Comparison of ENCODE assay signal across 26 mouse cellular contexts in the genomic region with DNA sequence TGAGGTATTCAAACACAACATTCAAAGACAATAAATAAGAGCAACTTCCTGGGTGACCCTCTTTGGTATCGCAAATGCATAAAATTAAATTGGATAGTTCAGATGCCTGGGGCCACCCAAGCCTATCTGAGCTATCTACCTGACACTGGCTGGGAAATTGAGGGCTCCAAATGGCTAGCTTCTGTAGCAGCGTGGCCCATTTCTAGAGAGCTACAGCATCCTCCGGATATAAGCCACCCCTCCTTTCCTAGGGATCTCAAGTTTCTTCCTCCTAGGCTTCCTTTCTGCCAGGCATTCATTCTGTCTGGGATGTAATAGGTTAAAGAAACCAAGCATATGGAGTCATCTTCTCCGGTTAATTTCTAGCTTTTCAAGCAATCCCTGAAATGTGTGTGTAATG.
DNase-seq lines count a peak whose midpoint lies in the region; ATAC-seq lines count a peak whose summit lies in the region.
"Had no signal": no experiment of that assay in that cellular context is flagged by ENCODE, and none has a peak within 500 bp of the region (broad histone marks: within the 10 kb centered on the region; RNA-seq: fewer than 3 reads in every experiment).

No protein-coding gene starts in this region.

- H3K4me1 ChIP-seq in embryonic facial prominence, embryonic 11.5 days (ENCODE audit: control insufficient read depth, insufficient read depth, low read length) = no peaks in the 10 kb centered on the region; the same call in 1 of the 2 replicates
- peaks cover 30% of the 10 kb centered on the region for H3K4me1 ChIP-seq in embryonic facial prominence, embryonic 10.5 days
- peaks cover 27% of the 10 kb centered on the region for H3K4me1 ChIP-seq in hindbrain, embryonic 13.5 days (replicated peaks)
- H3K4me1 ChIP-seq in hindbrain, embryonic 10.5 days (replicated peaks) = peaks cover 27% of the 10 kb centered on the region
- peaks cover 5% of the 10 kb centered on the region; the same call in 1 of the 2 replicates for H3K4me1 ChIP-seq in neural tube, embryonic 11.5 days (ENCODE audit: control insufficient read depth, insufficient read depth, low read length)
- H3K4me1 ChIP-seq in neural tube, embryonic 15.5 days = peaks cover 19% of the 10 kb centered on the region
- H3K4me1 ChIP-seq: heart, embryonic 13.5 days; liver, embryonic 12.5 days had no signal

- WGBS in embryonic facial prominence, embryonic 11.5 days = 36% methylated on average over 4 of the region's 4 CpGs
- WGBS in embryonic facial prominence, embryonic 10.5 days = 50% methylated on average over 4 of the region's 4 CpGs
- 65% methylated on average over 4 of the region's 4 CpGs for WGBS in hindbrain, embryonic 13.5 days
- 74% methylated on average over 4 of the region's 4 CpGs for WGBS in hindbrain, embryonic 10.5 days
- 54% methylated on average over 4 of the region's 4 CpGs for whole genome bisulfite sequencing in neural tube, embryonic 11.5 days
- 48% methylated on average over 4 of the region's 4 CpGs for WGBS in neural tube, embryonic 15.5 days

- no peak for ATAC-seq in embryonic facial prominence, embryonic 11.5 days (replicated peaks; ENCODE audit: insufficient number of reproducible peaks, low FRiP score, low TSS enrichment, low read depth)
- no peak for ATAC-seq in hindbrain, embryonic 13.5 days (ENCODE audit: low FRiP score)
- ATAC-seq in neural tube, embryonic 11.5 days (ENCODE audit: insufficient read depth, low FRiP score, low TSS enrichment) = peak; percentile 20; the same call in 1 of the 2 replicates
- ATAC-seq in neural tube, embryonic 15.5 days (ENCODE audit: low FRiP score) = no peak
- ATAC-seq: activated CD4-positive, CD25-positive, alpha-beta regulatory T cell, adult 4 months; intestine, postnatal 0 days; liver, embryonic 12.5 days; liver, postnatal 0 days had no signal

- no peaks in the 10 kb centered on the region for H3K9me3 ChIP-seq in embryonic facial prominence, embryonic 11.5 days (replicated peaks; ENCODE audit: control insufficient read depth, low read length)
- no peaks in the 10 kb centered on the region for H3K9me3 ChIP-seq in embryonic facial prominence, embryonic 10.5 days
- no peaks in the 10 kb centered on the region for H3K9me3 ChIP-seq in hindbrain, embryonic 13.5 days
- H3K9me3 ChIP-seq in hindbrain, embryonic 10.5 days = no peaks in the 10 kb centered on the region
- H3K9me3 ChIP-seq in neural tube, embryonic 11.5 days (ENCODE audit: control insufficient read depth, low read length) = no peaks in the 10 kb centered on the region
- H3K9me3 ChIP-seq in neural tube, embryonic 15.5 days (replicated peaks) = no peaks in the 10 kb centered on the region
- H3K9me3 ChIP-seq: heart, embryonic 13.5 days; liver, embryonic 12.5 days; stomach, embryonic 15.5 days had no signal

- no peak overlapping the region for H3K27ac ChIP-seq in embryonic facial prominence, embryonic 11.5 days (replicated peaks; ENCODE audit: low read depth, low read length)
- no peak overlapping the region for H3K27ac ChIP-seq in embryonic facial prominence, embryonic 10.5 days (replicated peaks)
- H3K27ac ChIP-seq in hindbrain, embryonic 13.5 days = 0 out of 2 replicates have a peak overlapping the region, but pooled peaks have one; percentile 23
- no peak overlapping the region for H3K27ac ChIP-seq in hindbrain, embryonic 10.5 days
- no peak overlapping the region for H3K27ac ChIP-seq in neural tube, embryonic 11.5 days (ENCODE audit: low read depth, low read length)
- no peak overlapping the region for H3K27ac ChIP-seq in neural tube, embryonic 15.5 days (replicated peaks)
- H3K27ac ChIP-seq: heart, embryonic 13.5 days; layer of hippocampus, adult 2 months; liver, embryonic 12.5 days; stomach, embryonic 15.5 days had no signal

- no peaks in the 10 kb centered on the region for H3K36me3 ChIP-seq in embryonic facial prominence, embryonic 11.5 days (replicated peaks; ENCODE audit: control insufficient read depth, insufficient read depth, low read depth, low read length)
- no peaks in the 10 kb centered on the region for H3K36me3 ChIP-seq in embryonic facial prominence, embryonic 10.5 days (replicated peaks)
- H3K36me3 ChIP-seq in hindbrain, embryonic 13.5 days = no peaks in the 10 kb centered on the region
- no peaks in the 10 kb centered on the region for H3K36me3 ChIP-seq in hindbrain, embryonic 10.5 days
- H3K36me3 ChIP-seq in neural tube, embryonic 11.5 days (ENCODE audit: control insufficient read depth, insufficient read depth, low read length) = no peaks in the 10 kb centered on the region
- H3K36me3 ChIP-seq in neural tube, embryonic 15.5 days = no peaks in the 10 kb centered on the region
- H3K36me3 ChIP-seq: heart, embryonic 13.5 days; liver, embryonic 12.5 days; stomach, embryonic 15.5 days had no signal

- H3K4me3 ChIP-seq in embryonic facial prominence, embryonic 11.5 days (ENCODE audit: low read depth, low read length) = no peak overlapping the region
- no peak overlapping the region for H3K4me3 ChIP-seq in embryonic facial prominence, embryonic 10.5 days
- no peak overlapping the region for H3K4me3 ChIP-seq in hindbrain, embryonic 13.5 days
- no peak overlapping the region for H3K4me3 ChIP-seq in hindbrain, embryonic 10.5 days
- H3K4me3 ChIP-seq in neural tube, embryonic 11.5 days (ENCODE audit: low read depth, low read length) = no peak overlapping the region
- H3K4me3 ChIP-seq in neural tube, embryonic 15.5 days (replicated peaks) = no peak overlapping the region
- H3K4me3 ChIP-seq: heart, embryonic 13.5 days; layer of hippocampus, adult 2 months; liver, embryonic 12.5 days; myocyte; stomach, embryonic 15.5 days had no signal

- H3K27me3 ChIP-seq in embryonic facial prominence, embryonic 11.5 days (ENCODE audit: control insufficient read depth, insufficient read depth, low read length) = no peaks in the 10 kb centered on the region
- H3K27me3 ChIP-seq in embryonic facial prominence, embryonic 10.5 days (replicated peaks; ENCODE audit: low read depth, poor library complexity, severe bottlenecking) = no peaks in the 10 kb centered on the region
- H3K27me3 ChIP-seq in hindbrain, embryonic 13.5 days = no peaks in the 10 kb centered on the region
- no peaks in the 10 kb centered on the region for H3K27me3 ChIP-seq in hindbrain, embryonic 10.5 days (ENCODE audit: insufficient read depth, poor library complexity, severe bottlenecking)
- no peaks in the 10 kb centered on the region for H3K27me3 ChIP-seq in neural tube, embryonic 11.5 days (ENCODE audit: control insufficient read depth, insufficient read depth, low read length)
- H3K27me3 ChIP-seq in neural tube, embryonic 15.5 days (replicated peaks) = no peaks in the 10 kb centered on the region
- H3K27me3 ChIP-seq: CH12.LX; heart, embryonic 13.5 days; liver, embryonic 12.5 days; stomach, embryonic 15.5 days had no signal

- DNase-seq in embryonic facial prominence, embryonic 11.5 days (ENCODE audit: low spot score) = peak; percentile 45
- no peak for DNase-seq in embryonic facial prominence, embryonic 10.5 days (ENCODE audit: low spot score)
- no peak for DNase-seq in hindbrain, embryonic 10.5 days (ENCODE audit: low spot score)
- DNase-seq in neural tube, embryonic 11.5 days (ENCODE audit: low spot score) = no peak
- no peak for DNase-seq in right cerebral cortex, postnatal 36 days (ENCODE audit: low spot score in 2 of 2)
- DNase-seq: adrenal gland, adult 2 months; adrenal gland, postnatal 36 days; cerebellum, adult 2 months; cerebellum, postnatal 14 days; heart, postnatal 14 days; kidney, postnatal 14 days; liver, postnatal 0 days; lung, postnatal 36 days; right cerebral cortex, postnatal 14 days had no signal

- no peak overlapping the region for H3K4me2 ChIP-seq in embryonic facial prominence, embryonic 11.5 days (ENCODE audit: low read depth, low read length)
- no peak overlapping the region for H3K4me2 ChIP-seq in hindbrain, embryonic 13.5 days
- no peak overlapping the region for H3K4me2 ChIP-seq in neural tube, embryonic 11.5 days (ENCODE audit: low read depth)
- no peak overlapping the region for H3K4me2 ChIP-seq in neural tube, embryonic 15.5 days
- H3K4me2 ChIP-seq: heart, embryonic 13.5 days; liver, embryonic 12.5 days; midbrain, embryonic 11.5 days; stomach, embryonic 15.5 days had no signal

- H3K9ac ChIP-seq in embryonic facial prominence, embryonic 11.5 days (replicated peaks; ENCODE audit: low read length) = no peak overlapping the region
- H3K9ac ChIP-seq in hindbrain, embryonic 13.5 days = no peak overlapping the region
- H3K9ac ChIP-seq in neural tube, embryonic 11.5 days (ENCODE audit: low read length) = no peak overlapping the region
- H3K9ac ChIP-seq in neural tube, embryonic 15.5 days (replicated peaks) = no peak overlapping the region
- H3K9ac ChIP-seq: forebrain, postnatal 0 days; heart, embryonic 13.5 days; liver, embryonic 12.5 days; liver, postnatal 0 days; stomach, embryonic 15.5 days had no signal
